Mouse (Mus musculus) liver, postnatal 0 days (tissue): Measurements from ENCODE around the gene Tnip1. TPM values are rescaled to one million over a fixed set of nuclear protein-coding genes. Genes with fewer than 3 reads are reported as not detected.
A peak's percentile ranks its signal among the peaks of the same experiment; 100 is the strongest.

Source experiments
- ATAC-seq: fragments of 200-750 bp; cut with Nextera tagmentation; 2 replicates; pipeline ENCODE4 v1.8.0; 2017; ENCODE audit warnings: mild to moderate bottlenecking, moderate library complexity
- DNase-seq: peaks from one replicate; pipeline ENCODE4 v3.0.0-alpha.2; 2016
- H3K27ac ChIP-seq: fragments of 300-500 bp; sonication (generic); 2 replicates; pipeline ENCODE4 v1.5.1; 2014; ENCODE audit warnings: antibody characterized with exemption, moderate library complexity, mild to moderate bottlenecking, low read depth
- H3K27me3 ChIP-seq: fragments of 300-500 bp; sonication (generic); 2 replicates; pipeline ENCODE4 v1.6.1; 2014; ENCODE audit warnings: low read length, control low read depth, mixed read lengths; ENCODE audit not compliant: insufficient read depth
- H3K36me3 ChIP-seq: fragments of 300-500 bp; sonication (generic); replicated peaks from 2 replicates; pipeline ENCODE4 v1.6.1; 2014; ENCODE audit warnings: mild to moderate bottlenecking, control low read depth, low read length, moderate library complexity, mixed read lengths; ENCODE audit not compliant: insufficient read depth
- H3K4me1 ChIP-seq: fragments of 300-500 bp; sonication (generic); 2 replicates; pipeline ENCODE4 v1.6.1; 2014; ENCODE audit warnings: antibody characterized with exemption, mild to moderate bottlenecking, control low read depth; ENCODE audit not compliant: insufficient read depth
- H3K4me2 ChIP-seq: fragments of 300-500 bp; sonication (generic); 2 replicates; pipeline ENCODE4 v1.6.1; 2014; ENCODE audit warnings: low read depth, mild to moderate bottlenecking, low read length, moderate library complexity, mixed read lengths
- H3K4me3 ChIP-seq: fragments of 300-500 bp; sonication (generic); 2 replicates; pipeline ENCODE4 v1.5.1; 2014; ENCODE audit warnings: low read depth, low read length
- H3K9ac ChIP-seq: fragments of 300-500 bp; sonication (generic); replicated peaks from 2 replicates; pipeline ENCODE4 v1.6.1; 2014; ENCODE audit warnings: mild to moderate bottlenecking, moderate library complexity
- H3K9me3 ChIP-seq: fragments of 300-500 bp; sonication (generic); 2 replicates; pipeline ENCODE4 v1.6.1; 2016; ENCODE audit warnings: mild to moderate bottlenecking, control low read depth, low read length, mixed read lengths
- CTCF ChIP-seq: sonication (generic); IDR thresholded peaks from 2 replicates; pipeline ENCODE4 v1.5.1; 2016; ENCODE audit warnings: antibody characterized with exemption, low read depth
- EP300 ChIP-seq: IDR thresholded peaks from 2 replicates; pipeline ENCODE4 v1.6.1; 2016; ENCODE audit warnings: antibody characterized with exemption, low read depth, mild to moderate bottlenecking
- WGBS: fragments of 180-500 bp; shearing (Covaris S2); extraction: QIAGEN DNeasy Blood & Tissue Kit; methylation state at CpG from one replicate; pipeline ENCODE4 v1.1.7; 2014; ENCODE audit not compliant: insufficient replicate concordance; 5-methylcytosine and 5-hydroxymethylcytosine counted together
- polyA plus RNA-seq: library from polyadenylated mRNA; unstranded; fragments of >200 nt; fragmentation: Nextera tagmentation; extraction: Ambion mirVana; gene quantifications from 2 replicates; pipeline ENCODE4 v1.2.1, GENCODE M21; 2015

The Tnip1 gene
- polyA plus RNA-seq, 1 experiment from 2014 or later: 5.2 TPM

DNA sequence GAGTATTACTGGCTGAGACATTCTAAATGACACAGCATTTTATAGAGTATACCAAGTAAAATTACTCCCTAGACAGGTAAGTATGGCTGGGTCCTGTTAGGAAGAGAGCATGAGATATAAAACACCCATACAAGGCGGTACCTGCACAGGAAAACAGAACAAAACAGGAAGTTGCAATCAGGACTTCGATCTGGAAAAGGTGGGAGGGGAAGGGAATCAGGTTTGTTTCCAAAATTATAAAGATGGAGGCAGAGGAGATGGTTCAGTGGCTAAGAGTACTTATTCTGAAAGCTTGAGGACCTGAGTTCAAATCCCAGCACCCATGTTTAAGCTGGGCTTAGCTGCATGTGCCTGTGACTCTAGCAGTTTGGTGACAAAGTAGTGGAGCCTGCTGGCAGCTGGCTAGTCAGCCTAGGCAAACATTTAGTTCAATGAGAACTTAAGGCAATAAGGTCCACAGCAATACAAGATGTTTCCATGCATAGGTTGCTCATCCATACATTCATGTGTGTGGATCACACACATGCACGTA is 94.7 kb downstream of the Tnip1 start:
- TF ChIP-seq EP300 (no peak), CTCF (no peak)
- peak overlapping the region; percentile 97 for H3K27ac ChIP-seq

DNA sequence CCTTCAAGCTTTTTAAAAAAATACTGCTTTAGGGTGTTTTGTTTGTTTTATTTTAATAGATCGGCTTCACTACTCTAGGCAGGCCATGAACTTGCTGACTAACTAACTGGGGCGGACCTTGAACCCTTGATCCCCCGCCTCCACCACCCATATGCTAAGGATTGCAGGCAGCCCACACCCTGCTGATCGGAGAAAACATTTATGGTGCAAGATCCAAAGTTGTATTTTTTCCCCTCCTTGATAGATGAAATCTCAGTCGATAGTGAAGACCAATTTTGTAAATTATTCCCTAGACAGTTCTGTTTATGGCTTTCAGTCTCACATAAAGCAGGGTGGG is 95.7 kb downstream of the Tnip1 start:
- Histone ChIP-seq H3K9me3 (no peaks in the 10 kb centered on the region), H3K4me3 (peak overlapping the region; percentile 87), H3K27ac (peak overlapping the region; percentile 97), H3K4me1 (peaks cover 38% of the 10 kb centered on the region), H3K9ac (peak overlapping the region; percentile 96), H3K4me2 (peak overlapping the region; percentile 90), H3K36me3 (peaks cover 25% of the 10 kb centered on the region), H3K27me3 (no peaks in the 10 kb centered on the region)
- WGBS: under 1% methylated on average over 5 of the region's 5 CpGs
- DNase-seq (no peak), ATAC-seq (peak; percentile 66)
- no peak for TF ChIP-seq CTCF
- no peak for TF ChIP-seq EP300

More for the DNA sequence above, 94.7 kb downstream of the Tnip1 start:
- no peak for ATAC-seq
- no peak for DNase-seq
- peak overlapping the region; percentile 90 for H3K4me2 ChIP-seq
- H3K9me3 ChIP-seq: no peaks in the 10 kb centered on the region
- peak overlapping the region; percentile 87 for H3K4me3 ChIP-seq
- H3K9ac ChIP-seq: peak overlapping the region; percentile 96; the same call in 1 of the 2 replicates
- no peaks in the 10 kb centered on the region for H3K27me3 ChIP-seq
- H3K4me1 ChIP-seq: peaks cover 38% of the 10 kb centered on the region
- peaks cover 35% of the 10 kb centered on the region for H3K36me3 ChIP-seq
- WGBS: 56% methylated on average over 3 of the region's 3 CpGs

DNA sequence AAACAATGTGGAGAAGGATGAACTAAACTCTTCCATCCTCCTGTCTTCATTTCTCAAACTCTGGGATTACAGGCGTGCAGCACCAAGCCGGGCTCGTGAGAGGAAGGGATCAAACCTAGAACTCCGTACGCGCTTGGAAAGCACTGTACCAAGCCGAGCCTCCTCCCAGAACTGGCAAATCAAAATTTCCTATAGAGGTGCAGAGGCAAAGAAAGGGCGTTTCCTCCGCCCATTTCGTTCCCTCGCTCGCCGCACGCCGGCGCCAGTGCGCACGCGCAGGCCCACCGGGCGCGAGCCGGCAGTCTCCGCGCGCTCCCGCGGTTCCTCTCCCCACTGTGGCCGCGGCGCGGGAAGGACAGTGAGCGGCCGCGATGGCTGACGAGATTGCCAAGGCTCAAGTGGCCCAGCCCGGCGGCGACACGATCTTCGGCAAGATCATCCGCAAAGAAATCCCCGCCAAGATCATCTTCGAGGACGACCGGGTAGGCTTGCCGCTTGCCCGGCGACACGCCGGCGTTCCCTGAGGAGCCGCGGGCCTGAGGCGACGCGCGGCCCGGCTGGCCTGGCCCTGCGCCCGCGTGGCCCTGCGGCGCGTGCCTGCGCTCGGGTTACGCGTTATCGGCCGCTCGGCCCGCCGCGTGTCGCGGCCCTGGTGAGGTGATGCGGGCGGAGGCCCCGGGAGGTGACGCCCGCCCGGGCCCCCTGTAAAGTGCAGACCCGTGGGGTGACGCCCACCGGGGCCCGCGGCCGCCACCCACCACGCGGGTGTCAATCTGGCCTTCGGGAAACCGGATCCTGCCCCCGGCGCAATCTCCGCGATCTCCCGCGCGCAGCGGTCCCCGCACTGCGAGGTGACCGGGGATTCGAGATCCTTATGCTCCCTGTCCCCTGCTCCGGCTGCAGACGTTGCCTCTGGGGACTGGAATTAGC is 96.3 kb downstream of the Tnip1 start, which contains the start of gene Hint1:
Gene Hint1 (plus strand): TSS at position 265 of the 930 bp plus-strand sequence.
- no peaks in the 10 kb centered on the region for H3K27me3 ChIP-seq
- H3K4me3 ChIP-seq: peak within 1 kb of the TSS; percentile 87
- H3K27ac ChIP-seq: peak within 1 kb of the TSS; percentile 97
- peak within 1 kb of the TSS; percentile 96 for H3K9ac ChIP-seq
- ATAC-seq: peak; percentile 85
- under 1% methylated on average over 95 of the region's 107 CpGs for WGBS
- H3K9me3 ChIP-seq: no peaks in the 10 kb centered on the region
- DNase-seq: peak; percentile 93
- H3K36me3 ChIP-seq: peaks cover 19% of the 10 kb centered on the region
- peak within 1 kb of the TSS; percentile 90 for H3K4me2 ChIP-seq
- no peak for TF ChIP-seq EP300
- TF ChIP-seq CTCF: peak; percentile 48
- H3K4me1 ChIP-seq: peaks cover 42% of the 10 kb centered on the region

DNA sequence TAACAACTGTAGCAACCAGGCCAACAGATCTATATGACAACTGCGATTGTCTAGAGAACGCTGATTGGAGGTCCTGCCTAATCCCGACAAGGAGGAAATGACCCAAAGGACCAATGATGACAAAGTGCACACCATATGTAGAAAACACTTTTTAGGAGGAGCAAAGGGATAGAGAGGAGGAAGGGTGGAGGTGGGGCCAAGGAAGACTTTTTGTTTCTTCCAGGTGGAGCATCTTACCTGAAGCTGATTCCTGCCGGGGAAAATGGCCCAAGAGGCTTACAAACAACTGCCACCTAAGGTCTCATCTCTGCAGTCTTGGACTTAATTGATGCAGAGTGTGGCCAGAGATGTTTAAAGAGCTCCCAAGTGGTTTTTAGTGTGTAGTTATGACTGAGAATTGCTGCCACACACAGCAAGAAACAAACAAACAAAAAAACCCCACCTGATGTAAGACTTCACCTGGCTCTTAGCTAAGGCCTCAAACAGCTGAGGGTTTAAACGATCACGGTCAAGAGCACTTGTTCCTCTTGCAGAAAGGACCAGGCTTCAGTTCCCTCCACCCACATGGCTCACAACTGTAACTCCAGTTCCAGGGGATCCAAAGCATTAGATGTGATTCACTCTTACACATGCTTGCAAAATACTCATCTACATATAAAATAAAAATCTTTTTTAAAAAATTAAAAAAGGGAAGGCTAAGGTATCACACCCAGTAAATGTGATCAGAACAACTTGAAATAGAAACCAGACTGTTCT is 97.2 kb downstream of the Tnip1 start:
- ATAC-seq (no peak), DNase-seq (no peak)
- peaks cover 46% of the 10 kb centered on the region for H3K4me1 ChIP-seq
- TF ChIP-seq EP300 (no peak), CTCF (no peak)
- no peak overlapping the region for H3K9ac ChIP-seq
- 56% methylated on average over 6 of the region's 6 CpGs for WGBS
- H3K9me3 ChIP-seq: no peaks in the 10 kb centered on the region
- H3K4me2 ChIP-seq: peak overlapping the region; percentile 90
- H3K27ac ChIP-seq: peak overlapping the region; percentile 97
- peak overlapping the region; percentile 87 for H3K4me3 ChIP-seq
- peaks cover 11% of the 10 kb centered on the region for H3K36me3 ChIP-seq
- H3K27me3 ChIP-seq: no peaks in the 10 kb centered on the region

DNA sequence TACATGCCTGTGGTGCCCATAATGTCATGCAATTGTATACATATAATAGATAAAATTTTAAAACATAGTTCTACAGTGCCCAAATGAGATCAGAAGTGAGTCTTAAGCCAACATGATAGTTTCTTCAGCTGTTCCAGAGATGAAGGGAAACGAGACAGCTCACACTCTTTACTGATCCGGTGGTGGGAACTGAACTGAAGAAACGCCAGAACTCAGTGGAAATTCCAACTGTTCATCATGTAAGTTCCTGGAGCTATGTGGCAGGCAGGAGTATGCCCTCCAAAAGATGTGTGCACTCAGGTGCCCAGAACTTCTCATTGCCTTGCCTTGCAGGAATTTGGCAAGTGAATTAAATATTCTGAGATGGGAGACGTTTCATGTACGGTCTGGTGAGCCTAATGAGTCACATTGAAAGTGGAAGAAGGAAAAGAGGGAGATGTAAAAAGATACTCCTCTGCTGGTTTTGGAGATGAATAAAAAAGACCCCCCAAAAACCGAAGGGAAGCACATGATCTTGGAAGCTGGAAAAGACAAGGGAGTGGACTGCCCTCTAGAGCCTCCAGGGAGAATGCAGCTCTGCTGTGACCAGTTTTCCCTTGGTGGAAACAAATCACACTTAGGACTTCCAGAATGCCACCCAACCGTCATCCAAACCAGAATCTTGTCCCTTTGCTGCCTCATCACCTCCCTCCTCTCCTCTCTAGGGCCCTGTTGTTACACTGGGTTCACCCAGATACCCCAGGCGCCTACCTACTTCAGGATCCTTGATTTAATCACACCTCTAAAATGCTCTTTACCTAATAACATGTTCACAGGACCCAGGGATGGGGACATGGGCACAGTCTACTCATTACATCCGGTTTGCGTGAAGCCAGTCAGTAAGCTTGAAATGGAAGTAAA is 99.8 kb downstream of the Tnip1 start:
- WGBS: 42% methylated on average over 10 of the region's 10 CpGs
- Histone ChIP-seq H3K4me2 (no peak overlapping the region), H3K27ac (peak overlapping the region; percentile 60), H3K27me3 (no peaks in the 10 kb centered on the region), H3K36me3 (no peaks in the 10 kb centered on the region), H3K4me1 (peaks cover 34% of the 10 kb centered on the region), H3K9ac (no peak overlapping the region), H3K9me3 (no peaks in the 10 kb centered on the region), H3K4me3 (no peak overlapping the region)
- DNase-seq (peak; percentile 53), ATAC-seq (no peak)
- peak; percentile 79 for TF ChIP-seq CTCF
- TF ChIP-seq EP300: peak; percentile 19; the same call in 1 of the 2 replicates
